Mouse (Mus musculus): ENCODE measurements around the gene Ccdc97. TPM values are rescaled to one million over a fixed set of nuclear protein-coding genes. Genes with fewer than 3 reads are reported as not detected.

The Ccdc97 gene
- total and polyA plus RNA-seq, 2 experiments: 6.8 to 38.4 TPM

DNA sequence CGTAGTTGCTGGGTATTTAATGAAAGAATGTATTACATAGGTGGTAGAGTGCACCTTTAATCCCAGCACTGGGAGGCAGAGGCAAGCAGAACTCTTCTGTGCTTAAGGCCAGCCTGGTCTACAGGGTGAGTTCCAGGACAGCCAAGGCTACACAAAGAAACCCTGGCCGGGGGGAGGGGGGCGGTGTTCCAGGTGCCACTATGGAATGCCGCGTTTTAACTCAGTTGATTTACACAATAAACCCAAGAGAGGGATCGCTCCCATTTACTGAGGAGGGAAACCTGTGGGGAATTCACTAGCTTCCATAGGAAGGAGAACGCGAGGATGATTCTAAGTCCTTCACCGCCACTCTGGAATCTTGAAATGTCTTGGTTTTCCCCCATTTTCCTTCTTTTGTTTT lies 49.3 kb downstream of the Ccdc97 start:
- TF ChIP-seq CTCF (IDR thresholded peaks at IDR 0.05; ENCODE audit: low read depth, low read length) (no peak), POLR2A (IDR thresholded peaks at IDR 0.05; ENCODE audit: extremely low read depth, insufficient read depth, low read length) (no peak)
- no peaks in the 10 kb centered on the region for H3K79me2 ChIP-seq (ENCODE audit: control insufficient read depth, insufficient read depth, low read length)
- 88% methylated on average over 9 of the region's 9 CpGs for WGBS

DNA sequence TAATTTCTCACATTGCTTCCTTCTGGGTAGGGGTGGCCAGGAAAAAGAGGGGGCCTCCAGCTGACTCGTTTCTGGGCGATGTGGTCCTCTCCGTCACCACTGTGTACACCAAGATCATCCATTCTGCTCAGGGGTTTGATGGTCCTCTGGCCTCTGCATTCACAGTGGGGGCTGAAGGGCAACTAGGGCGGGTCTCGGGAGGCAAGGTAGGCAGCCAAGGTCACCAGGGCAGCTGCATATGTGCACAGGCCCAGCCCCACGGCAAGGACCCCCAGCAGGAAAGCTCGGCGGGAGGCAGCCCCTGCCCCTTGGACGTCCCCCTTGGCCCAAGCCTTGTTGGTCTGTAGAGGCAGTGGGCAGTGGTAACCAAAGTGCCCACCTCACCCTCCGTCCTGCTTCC lies 49.7 kb downstream of the Ccdc97 start:
- H3K27ac ChIP-seq (replicated peaks; ENCODE audit: insufficient read depth, low read depth, low read length): no peak overlapping the region
- TF ChIP-seq CTCF (IDR thresholded peaks at IDR 0.05; ENCODE audit: low read depth, low read length) (no peak), POLR2A (IDR thresholded peaks at IDR 0.05; ENCODE audit: extremely low read depth, insufficient read depth, low read length) (no peak)
- H3K36me3 ChIP-seq (ENCODE audit: control insufficient read depth, insufficient read depth, low read length): peaks cover 10% of the 10 kb centered on the region
- 92% methylated on average over 10 of the region's 10 CpGs for WGBS
- no peak for DNase-seq (ENCODE audit: extremely low read depth, low read depth, low spot score)
- H3K9ac ChIP-seq (ENCODE audit: low read depth, low read length): no peak overlapping the region
- no peaks in the 10 kb centered on the region for H3K79me2 ChIP-seq (ENCODE audit: control insufficient read depth, insufficient read depth, low read length)
- H3K27me3 ChIP-seq (ENCODE audit: control insufficient read depth, insufficient read depth, low read length): no peaks in the 10 kb centered on the region
- no peak overlapping the region for H3K4me3 ChIP-seq (ENCODE audit: insufficient read depth, low read depth, low read length)
- no peaks in the 10 kb centered on the region for H3K4me1 ChIP-seq (ENCODE audit: control insufficient read depth, insufficient read depth, low read length)

More for the DNA sequence above, 49.3 kb downstream of the Ccdc97 start:
- no peak for DNase-seq (ENCODE audit: extremely low read depth, low read depth, low spot score)
- H3K9ac ChIP-seq (ENCODE audit: low read depth, low read length): no peak overlapping the region
- no peak overlapping the region for H3K4me3 ChIP-seq (ENCODE audit: insufficient read depth, low read depth, low read length)
- H3K27ac ChIP-seq (replicated peaks; ENCODE audit: insufficient read depth, low read depth, low read length): no peak overlapping the region
- H3K4me1 ChIP-seq (ENCODE audit: control insufficient read depth, insufficient read depth, low read length): no peaks in the 10 kb centered on the region
- no peaks in the 10 kb centered on the region for H3K27me3 ChIP-seq (ENCODE audit: control insufficient read depth, insufficient read depth, low read length)
- H3K36me3 ChIP-seq (ENCODE audit: control insufficient read depth, insufficient read depth, low read length): peaks cover 10% of the 10 kb centered on the region

DNA sequence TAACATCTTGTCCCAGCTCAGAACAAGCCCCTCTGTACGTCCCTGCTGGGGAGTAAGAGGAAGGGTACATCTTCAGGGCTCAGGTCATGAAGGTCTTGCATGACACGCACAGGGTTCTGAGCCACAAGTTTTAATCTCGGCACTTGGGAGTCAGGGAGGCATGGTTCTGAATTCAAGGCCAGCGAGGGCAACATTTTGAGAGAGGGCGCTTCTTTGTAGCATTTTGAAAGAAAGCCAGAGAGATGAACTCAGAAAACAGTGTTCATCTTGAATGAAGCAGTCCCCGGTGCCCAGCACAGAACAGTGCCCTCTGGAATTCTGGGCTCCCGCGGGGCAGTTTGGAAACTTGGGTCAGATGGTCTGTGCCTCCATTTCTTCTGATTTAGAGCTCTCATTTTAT lies 52.5 kb downstream of the Ccdc97 start:
- TF ChIP-seq CTCF (IDR thresholded peaks at IDR 0.05; ENCODE audit: low read depth, low read length) (no peak), POLR2A (IDR thresholded peaks at IDR 0.05; ENCODE audit: extremely low read depth, insufficient read depth, low read length) (no peak)
- WGBS: 98% methylated on average over 8 of the region's 8 CpGs
- no peaks in the 10 kb centered on the region for H3K79me2 ChIP-seq (ENCODE audit: control insufficient read depth, insufficient read depth, low read length)
- no peak for DNase-seq (ENCODE audit: extremely low read depth, low read depth, low spot score)
- no peaks in the 10 kb centered on the region for H3K4me1 ChIP-seq (ENCODE audit: control insufficient read depth, insufficient read depth, low read length)
- peaks cover 14% of the 10 kb centered on the region for H3K36me3 ChIP-seq (ENCODE audit: control insufficient read depth, insufficient read depth, low read length)
- no peak overlapping the region for H3K27ac ChIP-seq (replicated peaks; ENCODE audit: insufficient read depth, low read depth, low read length)
- H3K27me3 ChIP-seq (ENCODE audit: control insufficient read depth, insufficient read depth, low read length): no peaks in the 10 kb centered on the region
- no peak overlapping the region for H3K4me3 ChIP-seq (ENCODE audit: insufficient read depth, low read depth, low read length)
- H3K9ac ChIP-seq (ENCODE audit: low read depth, low read length): no peak overlapping the region

Other genes starting within 250 kb of the Ccdc97 start
- 45.5 and 59.6 TPM in 2 replicates for gene Ceacam1, start 241.5 kb downstream of the Ccdc97 start, total RNA-seq (2014; rRNA removed)
- 84.8 and 87.9 TPM in 2 replicates for gene Ceacam1, start 241.5 kb downstream of the Ccdc97 start, polyA plus RNA-seq (2012; rRNA removed)
- 0.07 TPM in 1 of 2 replicates, not detected in the other for gene Ceacam2, start 179.2 kb downstream of the Ccdc97 start, total RNA-seq (2014; rRNA removed)
- 0.10 and 0.34 TPM in 2 replicates for gene Ceacam2, start 179.2 kb downstream of the Ccdc97 start, polyA plus RNA-seq (2012; rRNA removed)
- not detected in 2 replicates for gene Erich4, start 103.2 kb downstream of the Ccdc97 start, total RNA-seq (2014; rRNA removed)
- gene Erich4, start 103.2 kb downstream of the Ccdc97 start, polyA plus RNA-seq (2012; rRNA removed): not detected in 2 replicates
- gene Dmac2, start 99.7 kb downstream of the Ccdc97 start, total RNA-seq (2014; rRNA removed): 36.0 and 40.7 TPM in 2 replicates
- 62.3 and 64.0 TPM in 2 replicates for gene Dmac2, start 99.7 kb downstream of the Ccdc97 start, polyA plus RNA-seq (2012; rRNA removed)
- gene B3gnt8, start 92.4 kb downstream of the Ccdc97 start, total RNA-seq (2014; rRNA removed): 0.46 and 0.67 TPM in 2 replicates
- gene B3gnt8, start 92.4 kb downstream of the Ccdc97 start, polyA plus RNA-seq (2012; rRNA removed): 0.90 and 1.1 TPM in 2 replicates
- gene Bckdha, start 60.1 kb downstream of the Ccdc97 start, total RNA-seq (2014; rRNA removed): 273 and 293 TPM in 2 replicates
- gene Bckdha, start 60.1 kb downstream of the Ccdc97 start, polyA plus RNA-seq (2012; rRNA removed): 521 and 573 TPM in 2 replicates
- 30.4 and 32.1 TPM in 2 replicates for gene Exosc5, start 59.9 kb downstream of the Ccdc97 start, total RNA-seq (2014; rRNA removed)
- 70.3 and 75.1 TPM in 2 replicates for gene Exosc5, start 59.9 kb downstream of the Ccdc97 start, polyA plus RNA-seq (2012; rRNA removed)
- gene Tmem91, start 43.9 kb downstream of the Ccdc97 start, total RNA-seq (2014; rRNA removed): not detected in 2 replicates
- gene Tmem91, start 43.9 kb downstream of the Ccdc97 start, polyA plus RNA-seq (2012; rRNA removed): not detected in 2 replicates
- gene B9d2, start 38.3 kb downstream of the Ccdc97 start, total RNA-seq (2014; rRNA removed): 4.2 and 6.8 TPM in 2 replicates
- gene B9d2, start 38.3 kb downstream of the Ccdc97 start, polyA plus RNA-seq (2012; rRNA removed): 21.0 and 22.5 TPM in 2 replicates
- 1.8 and 5.6 TPM in 2 replicates for gene Tgfb1, start 32.1 kb downstream of the Ccdc97 start, total RNA-seq (2014; rRNA removed)
- gene Tgfb1, start 32.1 kb downstream of the Ccdc97 start, polyA plus RNA-seq (2012; rRNA removed): 4.8 and 6.8 TPM in 2 replicates
- 30.0 and 32.7 TPM in 2 replicates for gene Hnrnpul1, start 35.7 kb upstream of the Ccdc97 start, total RNA-seq (2014; rRNA removed)
- 21.7 and 23.3 TPM in 2 replicates for gene Hnrnpul1, start 35.7 kb upstream of the Ccdc97 start, polyA plus RNA-seq (2012; rRNA removed)
- gene Axl, start 69.6 kb upstream of the Ccdc97 start, total RNA-seq (2014; rRNA removed): 12.4 and 18.0 TPM in 2 replicates
- gene Axl, start 69.6 kb upstream of the Ccdc97 start, polyA plus RNA-seq (2012; rRNA removed): 6.3 and 11.4 TPM in 2 replicates
- 0.13 and 0.28 TPM in 2 replicates for gene Cyp2s1, start 97.8 kb upstream of the Ccdc97 start, total RNA-seq (2014; rRNA removed)
- gene Cyp2s1, start 97.8 kb upstream of the Ccdc97 start, polyA plus RNA-seq (2012; rRNA removed): 0.37 and 0.41 TPM in 2 replicates
- gene Cyp2b10, start 178.5 kb upstream of the Ccdc97 start, total RNA-seq (2014; rRNA removed): 95.3 and 137 TPM in 2 replicates
- 21.6 and 78.3 TPM in 2 replicates for gene Cyp2b10, start 178.5 kb upstream of the Ccdc97 start, polyA plus RNA-seq (2012; rRNA removed)

Measured in liver, adult 2 months (tissue).